Mouse (Mus musculus) midbrain, embryonic 11.5 days (tissue): ENCODE data around the gene 2210017I01Rik. TPM values are rescaled to one million over a fixed set of nuclear protein-coding genes. Genes with fewer than 3 reads are reported as not detected.

Experiments
- ATAC-seq: fragments of 200-750 bp; cut with Nextera tagmentation; 2 replicates; pipeline ENCODE4 v1.8.0; 2017; ENCODE audit warnings: moderate TSS enrichment, moderate library complexity; ENCODE audit not compliant: low FRiP score
- DNase-seq: peaks from one replicate; pipeline ENCODE4 v3.0.0; 2015; ENCODE audit warnings: low spot score; ENCODE audit errors: missing footprints
- H3K27ac ChIP-seq: fragments of 300-500 bp; sonication (generic); 2 replicates; pipeline ENCODE4 v1.5.1; 2014; ENCODE audit warnings: low read depth, low read length
- H3K27me3 ChIP-seq: fragments of 300-500 bp; sonication (generic); 2 replicates; pipeline ENCODE4 v1.6.1; 2014; ENCODE audit warnings: mild to moderate bottlenecking, low read length, moderate library complexity, mixed read lengths; ENCODE audit not compliant: control insufficient read depth, insufficient read depth
- H3K36me3 ChIP-seq: fragments of 300-500 bp; sonication (generic); 2 replicates; pipeline ENCODE4 v1.6.1; 2014; ENCODE audit warnings: mild to moderate bottlenecking, low read length, moderate library complexity, mixed read lengths; ENCODE audit not compliant: control insufficient read depth, insufficient read depth
- H3K4me1 ChIP-seq: fragments of 300-500 bp; sonication (generic); 2 replicates; pipeline ENCODE4 v1.6.1; 2014; ENCODE audit warnings: low read length; ENCODE audit not compliant: control insufficient read depth, insufficient read depth
- H3K4me2 ChIP-seq: fragments of 300-500 bp; sonication (generic); 2 replicates; pipeline ENCODE4 v1.6.1; 2014; ENCODE audit warnings: mild to moderate bottlenecking, moderate library complexity
- H3K4me3 ChIP-seq: fragments of 300-500 bp; sonication (generic); 2 replicates; pipeline ENCODE4 v1.5.1; 2014; ENCODE audit warnings: low read depth, low read length
- H3K9ac ChIP-seq: fragments of 300-500 bp; sonication (generic); 2 replicates; pipeline ENCODE4 v1.6.1; 2014; ENCODE audit warnings: low read length
- H3K9me3 ChIP-seq: fragments of 300-500 bp; sonication (generic); 2 replicates; pipeline ENCODE4 v1.6.1; 2016; ENCODE audit warnings: low read length; ENCODE audit not compliant: control insufficient read depth
- WGBS: fragments of 180-500 bp; shearing (Covaris S2); extraction: QIAGEN DNeasy Blood & Tissue Kit; methylation state at CpG from one replicate; pipeline ENCODE4 v1.1.7; 2014; 5-methylcytosine and 5-hydroxymethylcytosine counted together
- polyA plus RNA-seq: library from polyadenylated mRNA; unstranded; fragments of >200 nt; fragmentation: Nextera tagmentation; extraction: Ambion mirVana; gene quantifications from 2 replicates; pipeline ENCODE4 v1.2.1, GENCODE M21; 2014

2210017I01Rik gene
- polyA plus RNA-seq, 1 experiment from 2014 or later, result not detected

- Histone ChIP-seq H3K27me3 (no peaks in the 10 kb centered on the region), H3K9ac (no peak overlapping the region), H3K4me1 (no peaks in the 10 kb centered on the region), H3K27ac (no peak overlapping the region), H3K36me3 (no peaks in the 10 kb centered on the region), H3K4me2 (no peak overlapping the region), H3K4me3 (no peak overlapping the region), H3K9me3 (peaks cover 2% of the 10 kb centered on the region; the same call in 1 of the 2 replicates)
- whole genome bisulfite sequencing, result 47% methylated on average over 1 of the region's 1 CpGs
- ATAC-seq, result no peak
- DNase-seq, result no peak
Measured at GRCm38 (mm10) chr3:92600456-92600855, 6.8 kb downstream of the 2210017I01Rik start.

GRCm38 (mm10) chr3:92599973-92600372 lies 7.3 kb downstream of the 2210017I01Rik start:
- H3K36me3 ChIP-seq, result no peaks in the 10 kb centered on the region
- no peaks in the 10 kb centered on the region for H3K27me3 ChIP-seq
- H3K9me3 ChIP-seq, result peaks cover 2% of the 10 kb centered on the region; the same call in 1 of the 2 replicates

GRCm38 (mm10) chr3:92598429-92598828 lies 8.9 kb downstream of the 2210017I01Rik start:
- no peak for DNase-seq
- H3K36me3 ChIP-seq, result no peaks in the 10 kb centered on the region
- no peaks in the 10 kb centered on the region for H3K4me1 ChIP-seq
- 88% methylated on average over 2 of the region's 2 CpGs for WGBS
- H3K27ac ChIP-seq, result no peak overlapping the region
- H3K4me2 ChIP-seq, result no peak overlapping the region
- H3K9me3 ChIP-seq, result peaks cover 2% of the 10 kb centered on the region; the same call in 1 of the 2 replicates
- no peak for ATAC-seq
- no peaks in the 10 kb centered on the region for H3K27me3 ChIP-seq
- no peak overlapping the region for H3K4me3 ChIP-seq
- no peak overlapping the region for H3K9ac ChIP-seq

More at GRCm38 (mm10) chr3:92599973-92600372, 7.3 kb downstream of the 2210017I01Rik start:
- no peak overlapping the region for H3K4me3 ChIP-seq
- no peak overlapping the region for H3K27ac ChIP-seq
- no peaks in the 10 kb centered on the region for H3K4me1 ChIP-seq
- no peak overlapping the region for H3K9ac ChIP-seq
- no peak for DNase-seq
- no peak overlapping the region for H3K4me2 ChIP-seq
- ATAC-seq, result no peak

GRCm38 (mm10) chr3:92588858-92589257 lies 18.4 kb downstream of the 2210017I01Rik start, which contains the start of gene Smcp:
Gene Smcp (minus strand): TSS chr3:92588997.
- H3K4me1 ChIP-seq, result no peaks in the 10 kb centered on the region
- ATAC-seq (no peak), DNase-seq (no peak)
- H3K4me2 ChIP-seq, result no peak within 1 kb of the TSS
- H3K27me3 ChIP-seq, result no peaks in the 10 kb centered on the region
- H3K9me3 ChIP-seq, result no peaks in the 10 kb centered on the region
- H3K4me3 ChIP-seq, result no peak within 1 kb of the TSS
- H3K36me3 ChIP-seq, result no peaks in the 10 kb centered on the region
- WGBS, result 45% methylated on average over 1 of the region's 1 CpGs
- H3K9ac ChIP-seq, result no peak within 1 kb of the TSS
- no peak within 1 kb of the TSS for H3K27ac ChIP-seq

GRCm38 (mm10) chr3:92587190-92587589 lies 20.1 kb downstream of the 2210017I01Rik start:
- 95% methylated on average over 3 of the region's 3 CpGs for WGBS
- Histone ChIP-seq H3K9ac (no peak overlapping the region), H3K9me3 (no peaks in the 10 kb centered on the region), H3K27me3 (no peaks in the 10 kb centered on the region), H3K4me1 (no peaks in the 10 kb centered on the region), H3K36me3 (no peaks in the 10 kb centered on the region), H3K4me3 (no peak overlapping the region), H3K27ac (no peak overlapping the region), H3K4me2 (no peak overlapping the region)
- DNase-seq, result no peak
- ATAC-seq, result no peak

- ATAC-seq (no peak), DNase-seq (no peak)
- no peak overlapping the region for H3K4me2 ChIP-seq
- no peaks in the 10 kb centered on the region for H3K9me3 ChIP-seq
- no peaks in the 10 kb centered on the region for H3K36me3 ChIP-seq
- H3K27me3 ChIP-seq, result no peaks in the 10 kb centered on the region
- 76% methylated on average over 1 of the region's 1 CpGs for WGBS
- H3K4me1 ChIP-seq, result no peaks in the 10 kb centered on the region
- no peak overlapping the region for H3K9ac ChIP-seq
- H3K27ac ChIP-seq, result no peak overlapping the region
- H3K4me3 ChIP-seq, result no peak overlapping the region
Measured at GRCm38 (mm10) chr3:92585055-92585454, 22.2 kb downstream of the 2210017I01Rik start.

- DNase-seq, result no peak
- Histone ChIP-seq H3K9ac (no peak overlapping the region), H3K4me1 (no peaks in the 10 kb centered on the region), H3K36me3 (no peaks in the 10 kb centered on the region), H3K27ac (no peak overlapping the region), H3K4me2 (no peak overlapping the region), H3K27me3 (no peaks in the 10 kb centered on the region), H3K9me3 (no peaks in the 10 kb centered on the region), H3K4me3 (no peak overlapping the region)
- ATAC-seq, result no peak
- WGBS, result 54% methylated on average over 3 of the region's 3 CpGs
Measured at GRCm38 (mm10) chr3:92583164-92583826, 24.0 kb downstream of the 2210017I01Rik start.

- DNase-seq, result no peak
- H3K27ac ChIP-seq, result no peak overlapping the region
- no peaks in the 10 kb centered on the region for H3K27me3 ChIP-seq
- 73% methylated on average over 1 of the region's 1 CpGs for WGBS
- H3K4me2 ChIP-seq, result no peak overlapping the region
- ATAC-seq, result no peak
- no peaks in the 10 kb centered on the region for H3K9me3 ChIP-seq
- no peak overlapping the region for H3K4me3 ChIP-seq
- no peaks in the 10 kb centered on the region for H3K4me1 ChIP-seq
- H3K9ac ChIP-seq, result no peak overlapping the region
- H3K36me3 ChIP-seq, result no peaks in the 10 kb centered on the region
Measured at GRCm38 (mm10) chr3:92579508-92579907, 27.8 kb downstream of the 2210017I01Rik start.

GRCm38 (mm10) chr3:92578652-92579413 lies 28.5 kb downstream of the 2210017I01Rik start:
- Histone ChIP-seq H3K9ac (no peak overlapping the region), H3K27ac (no peak overlapping the region), H3K4me3 (no peak overlapping the region), H3K4me1 (no peaks in the 10 kb centered on the region), H3K9me3 (no peaks in the 10 kb centered on the region), H3K36me3 (no peaks in the 10 kb centered on the region), H3K27me3 (no peaks in the 10 kb centered on the region), H3K4me2 (no peak overlapping the region)
- 56% methylated on average over 4 of the region's 4 CpGs for WGBS
- peak; percentile 33; the same call in 1 of the 2 replicates for ATAC-seq
- no peak for DNase-seq
